ENCODE assay signal across 19 mouse cellular contexts in the genomic region with DNA sequence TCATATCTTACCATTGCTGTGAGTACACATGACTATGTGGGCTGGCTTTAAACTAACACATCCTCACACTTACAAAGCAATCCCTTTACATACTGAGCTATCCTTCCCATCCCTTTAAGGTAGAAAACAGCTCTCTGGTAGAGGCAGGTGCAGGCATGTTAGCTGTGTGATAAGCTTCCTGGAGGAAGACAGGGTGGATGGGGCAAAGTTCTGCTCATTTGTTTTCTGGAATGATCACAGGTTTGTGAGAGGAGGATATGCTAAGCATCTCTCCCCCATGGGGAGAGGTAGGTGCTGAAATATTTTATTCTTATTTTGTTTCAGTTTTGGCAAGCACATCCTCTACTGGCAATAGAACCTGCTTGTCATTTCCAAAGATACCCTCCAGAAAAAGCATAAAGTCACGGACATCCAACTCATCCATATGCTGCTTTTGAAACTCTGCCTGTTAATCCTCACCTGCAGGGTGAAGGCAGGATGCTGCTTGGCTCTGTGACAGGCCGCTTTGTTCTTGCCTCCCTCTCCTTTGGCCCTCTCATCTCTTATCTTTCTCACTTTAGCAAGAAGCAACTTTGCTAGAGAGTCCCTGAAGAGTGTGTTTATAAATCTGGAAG.
DNase-seq lines count a peak whose midpoint lies in the region; ATAC-seq and TF ChIP-seq lines count a peak whose summit lies in the region.
"Had no signal": no experiment of that assay in that cellular context is flagged by ENCODE, and none has a peak within 500 bp of the region (broad histone marks: within the 10 kb centered on the region; RNA-seq: fewer than 3 reads in every experiment).

No protein-coding gene starts in this region.

- no peaks in the 10 kb centered on the region for H3K27me3 ChIP-seq in midbrain, embryonic 11.5 days (ENCODE audit: control insufficient read depth, insufficient read depth, low read length)
- no peaks in the 10 kb centered on the region for H3K27me3 ChIP-seq in thymus, adult 2 months (ENCODE audit: control insufficient read depth, insufficient read depth, low read length)
- H3K27me3 ChIP-seq: embryonic facial prominence, embryonic 13.5 days; forebrain, embryonic 12.5 days; heart, embryonic 13.5 days; hindbrain, embryonic 12.5 days; liver, embryonic 12.5 days; neural tube, embryonic 15.5 days had no signal

- no peak overlapping the region for H3K4me3 ChIP-seq in midbrain, embryonic 11.5 days (ENCODE audit: low read depth, low read length)
- no peak overlapping the region for H3K4me3 ChIP-seq in thymus, adult 2 months (ENCODE audit: control insufficient read depth, insufficient read depth, low read length)
- no peak overlapping the region for H3K4me3 ChIP-seq in gastrocnemius, adult 2 months
- H3K4me3 ChIP-seq: embryonic facial prominence, embryonic 13.5 days; forebrain, embryonic 12.5 days; heart, embryonic 13.5 days; hindbrain, embryonic 12.5 days; liver, embryonic 12.5 days; neural tube, embryonic 15.5 days had no signal

- no peak for TF ChIP-seq POLR2A in thymus, adult 2 months (IDR thresholded peaks at IDR 0.05; ENCODE audit: control insufficient read depth, extremely low read depth, insufficient read depth, low read length, poor library complexity)

- H3K27ac ChIP-seq in midbrain, embryonic 11.5 days (ENCODE audit: low read depth, low read length): no peak overlapping the region
- H3K27ac ChIP-seq in thymus, adult 2 months (ENCODE audit: control insufficient read depth, insufficient read depth, low read length): no peak overlapping the region
- H3K27ac ChIP-seq in gastrocnemius, adult 2 months: no peak overlapping the region
- H3K27ac ChIP-seq: embryonic facial prominence, embryonic 13.5 days; forebrain, embryonic 12.5 days; heart, embryonic 13.5 days; hindbrain, embryonic 12.5 days; liver, embryonic 12.5 days; neural tube, embryonic 15.5 days had no signal

- peak; percentile 21 for DNase-seq in layer of hippocampus, adult 11-12 months (ENCODE audit: low spot score)
- no peak for DNase-seq in layer of hippocampus, postnatal 10 days (ENCODE audit: low spot score in 2 of 2)
- peak; percentile 77 to 82 for DNase-seq in cerebellum, postnatal 36 days
- peak; percentile 23 to 46 for DNase-seq in left cerebral cortex, postnatal 14 days (ENCODE audit: low spot score in 2 of 2)
- DNase-seq in midbrain, embryonic 11.5 days (ENCODE audit: low spot score, missing footprints): no peak
- no peak for DNase-seq in thymus, adult 2 months
- no peak for DNase-seq in adipocyte (ENCODE audit: low spot score)
- no peak for DNase-seq in gastrocnemius, adult 2 months
- DNase-seq: adrenal gland, adult 8-10 months; gastrocnemius, postnatal 25 days; kidney, postnatal 14 days; thymus, postnatal 14 days had no signal

- H3K9ac ChIP-seq in midbrain, embryonic 11.5 days (ENCODE audit: low read length): no peak overlapping the region
- H3K9ac ChIP-seq: embryonic facial prominence, embryonic 13.5 days; forebrain, embryonic 12.5 days; heart, embryonic 13.5 days; hindbrain, embryonic 12.5 days; liver, embryonic 12.5 days; neural tube, embryonic 15.5 days had no signal

- H3K36me3 ChIP-seq in midbrain, embryonic 11.5 days (ENCODE audit: control insufficient read depth, insufficient read depth, low read length): no peaks in the 10 kb centered on the region
- H3K36me3 ChIP-seq in thymus, adult 2 months (ENCODE audit: control insufficient read depth, insufficient read depth, low read length): no peaks in the 10 kb centered on the region
- H3K36me3 ChIP-seq: embryonic facial prominence, embryonic 13.5 days; forebrain, embryonic 12.5 days; heart, embryonic 13.5 days; hindbrain, embryonic 12.5 days; liver, embryonic 12.5 days; neural tube, embryonic 15.5 days had no signal

- intact Hi-C loops in left cerebral cortex, postnatal 14 days (cut with DNase I): no loop called here
- intact Hi-C loops in gastrocnemius, adult 2 months (cut with DNase I): no loop called here

- H3K9me3 ChIP-seq in midbrain, embryonic 11.5 days (ENCODE audit: control insufficient read depth, low read length): no peaks in the 10 kb centered on the region
- H3K9me3 ChIP-seq: embryonic facial prominence, embryonic 13.5 days; forebrain, embryonic 12.5 days; heart, embryonic 13.5 days; hindbrain, embryonic 12.5 days; liver, embryonic 12.5 days; neural tube, embryonic 15.5 days had no signal

- no peak overlapping the region for H3K4me2 ChIP-seq in midbrain, embryonic 11.5 days
- H3K4me2 ChIP-seq: embryonic facial prominence, embryonic 13.5 days; forebrain, embryonic 12.5 days; heart, embryonic 13.5 days; hindbrain, embryonic 12.5 days; liver, embryonic 12.5 days; neural tube, embryonic 15.5 days had no signal

- no peak for ATAC-seq in midbrain, embryonic 11.5 days (ENCODE audit: low FRiP score)
- ATAC-seq: intestine, embryonic 16.5 days; liver, embryonic 12.5 days had no signal

- 82% methylated on average over 2 of the region's 2 CpGs for WGBS in midbrain, embryonic 11.5 days
- 74% methylated on average over 2 of the region's 2 CpGs for WGBS in thymus, adult 2 months

- no peaks in the 10 kb centered on the region for H3K4me1 ChIP-seq in midbrain, embryonic 11.5 days (ENCODE audit: control insufficient read depth, insufficient read depth, low read length)
- no peaks in the 10 kb centered on the region for H3K4me1 ChIP-seq in thymus, adult 2 months (replicated peaks; ENCODE audit: control insufficient read depth, insufficient read depth, low read length)
- H3K4me1 ChIP-seq: embryonic facial prominence, embryonic 13.5 days; forebrain, embryonic 12.5 days; heart, embryonic 13.5 days; hindbrain, embryonic 12.5 days; liver, embryonic 12.5 days; neural tube, embryonic 15.5 days had no signal

- no peak for TF ChIP-seq CTCF in thymus, adult 2 months (IDR thresholded peaks at IDR 0.05; ENCODE audit: borderline replicate concordance, control insufficient read depth, extremely low read depth, insufficient read depth, low read length, poor library complexity)
- no peak for TF ChIP-seq CTCF in gastrocnemius, adult 2 months (IDR thresholded peaks at IDR 0.05)

Comparison
In these comparisons a context has a peak if more than half of its experiments do, and no peak if none do; other contexts are left out.
1. DNase-seq: peak in layer of hippocampus, adult 11-12 months (single experiment), cerebellum, postnatal 36 days (2 of 2) and left cerebral cortex, postnatal 14 days (2 of 2); none in layer of hippocampus, postnatal 10 days (0 of 2), midbrain, embryonic 11.5 days (single experiment), thymus, adult 2 months (single experiment), adipocyte (single experiment) and gastrocnemius, adult 2 months (single experiment).